Mouse (Mus musculus) mature B cell (primary cell): ENCODE measurements around the gene Cct5.

Experiments
- in situ Hi-C: fragments of 300-500 bp; cut with MboI; formaldehyde crosslinking; loops from 2 replicates; pipeline ENCODE4 v1.14.3; 2019

The Cct5 gene

GRCm38 (mm10) chr15:31565786-31566185, 35.8 kb downstream of the Cct5 start:
- in situ Hi-C loops, result no loop called here

- in situ Hi-C loops, result no loop called here
Observed at GRCm38 (mm10) chr15:31565184-31565583, 36.4 kb downstream of the Cct5 start, which contains the start of gene Cmbl. Gene Cmbl, plus strand, starts transcription at chr15:31565389.

GRCm38 (mm10) chr15:31563577-31564546, 37.7 kb downstream of the Cct5 start:
- in situ Hi-C loops, result no loop called here

DNA sequence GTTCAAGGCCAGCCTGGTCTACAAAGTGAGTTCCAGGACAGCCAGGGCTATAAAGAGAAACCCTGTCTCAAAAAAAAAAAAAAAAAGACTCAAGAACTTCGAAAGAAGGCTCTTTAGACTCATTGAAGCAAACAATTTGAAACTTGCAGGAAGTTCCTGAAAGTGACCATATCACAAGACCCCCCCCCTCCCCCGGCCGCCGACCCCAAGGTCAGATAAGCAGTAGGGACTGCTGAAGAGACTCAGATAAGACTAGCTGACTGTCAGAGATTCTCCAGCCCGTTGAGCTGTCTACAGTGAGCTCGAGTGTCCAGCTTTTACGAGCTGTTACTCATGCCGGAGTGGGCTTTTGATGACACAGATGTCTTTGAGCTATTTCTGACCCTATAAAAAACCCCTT, 38.8 kb downstream of the Cct5 start:
- in situ Hi-C loops, result no loop called here

DNA sequence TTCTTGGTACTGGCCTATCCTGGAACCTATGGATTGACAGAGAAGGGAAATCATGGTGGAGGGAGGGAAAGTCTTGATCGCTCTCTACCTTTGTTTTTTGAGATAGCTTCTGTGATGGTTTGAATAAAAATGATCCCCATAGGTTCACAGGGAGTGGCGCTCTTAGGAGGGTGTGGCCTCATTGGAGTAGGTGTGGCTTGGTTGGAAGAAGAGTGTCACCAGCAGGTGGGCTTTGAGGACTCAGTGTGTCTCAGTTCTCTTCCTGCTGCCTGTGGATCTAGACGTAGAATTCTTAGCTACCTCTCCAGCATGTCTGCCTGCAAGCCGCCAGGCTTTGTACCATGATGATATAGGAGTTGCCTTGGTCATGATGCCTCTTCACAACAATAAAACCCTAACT, 39.6 kb downstream of the Cct5 start:
- in situ Hi-C loops, result no loop called here

DNA sequence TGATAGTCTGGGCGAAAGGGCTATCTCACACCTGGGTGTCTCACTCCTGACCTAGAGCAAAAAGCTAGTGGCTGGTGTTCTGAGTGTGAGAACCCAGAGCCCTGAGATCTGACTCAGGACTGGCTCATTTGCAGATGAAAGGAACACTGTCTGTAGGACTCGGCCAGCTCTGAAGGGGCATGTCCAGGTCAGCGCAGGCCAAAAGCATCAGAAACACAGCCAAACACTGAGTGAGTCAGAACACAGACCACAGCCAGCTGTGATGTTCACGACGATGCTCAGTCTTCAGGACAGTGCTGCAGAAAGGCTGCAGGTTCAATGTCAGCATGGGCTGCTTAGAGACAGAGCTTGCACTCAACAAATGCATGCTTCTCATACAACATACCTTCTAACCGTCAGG, 40.2 kb downstream of the Cct5 start:
- in situ Hi-C loops, result no loop called here

DNA sequence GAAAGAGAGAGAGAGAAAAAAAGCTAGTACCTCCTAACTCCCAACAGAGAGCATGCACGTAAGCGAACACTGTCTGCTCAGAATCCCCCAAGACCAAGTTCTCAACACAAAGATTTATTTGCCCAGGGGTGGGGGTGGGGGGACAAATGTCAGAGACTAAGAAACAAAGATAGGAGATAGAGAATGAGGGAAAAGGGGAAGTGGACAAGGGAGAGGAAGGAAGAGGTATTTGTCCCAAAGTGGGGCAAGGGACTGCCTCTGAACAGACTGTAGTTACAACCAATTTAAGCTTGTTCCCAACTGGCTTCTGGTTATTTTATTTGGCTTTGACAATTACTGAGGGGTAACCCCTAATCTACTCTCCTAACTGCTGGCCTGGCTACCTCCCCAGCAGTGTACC, 46.7 kb downstream of the Cct5 start:
- in situ Hi-C loops, result no loop called here

GRCm38 (mm10) chr15:31550381-31550780, 51.2 kb downstream of the Cct5 start:
- in situ Hi-C loops, result no loop called here

DNA sequence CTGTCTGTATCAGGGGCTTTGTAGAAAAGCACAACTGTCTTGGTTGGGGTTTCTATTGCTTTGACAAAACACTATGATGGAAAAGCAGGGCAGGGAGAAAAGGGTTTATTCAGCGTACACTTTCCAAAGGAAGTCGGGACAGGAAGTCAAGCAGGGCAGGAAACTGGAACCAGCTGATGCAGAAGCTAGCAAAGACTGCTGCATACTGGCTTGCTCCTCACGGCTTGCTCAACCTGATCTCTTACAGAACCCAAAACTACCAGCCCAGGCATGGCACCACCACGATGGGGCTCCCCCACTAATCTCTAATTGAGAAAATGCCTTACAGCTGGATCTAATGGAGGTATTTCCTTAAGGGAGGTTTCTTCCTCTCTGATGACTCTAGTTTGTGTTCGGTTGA, 54.2 kb downstream of the Cct5 start:
- in situ Hi-C loops, result no loop called here

- in situ Hi-C loops, result no loop called here
Observed at GRCm38 (mm10) chr15:31546291-31546690, 55.3 kb downstream of the Cct5 start.

DNA sequence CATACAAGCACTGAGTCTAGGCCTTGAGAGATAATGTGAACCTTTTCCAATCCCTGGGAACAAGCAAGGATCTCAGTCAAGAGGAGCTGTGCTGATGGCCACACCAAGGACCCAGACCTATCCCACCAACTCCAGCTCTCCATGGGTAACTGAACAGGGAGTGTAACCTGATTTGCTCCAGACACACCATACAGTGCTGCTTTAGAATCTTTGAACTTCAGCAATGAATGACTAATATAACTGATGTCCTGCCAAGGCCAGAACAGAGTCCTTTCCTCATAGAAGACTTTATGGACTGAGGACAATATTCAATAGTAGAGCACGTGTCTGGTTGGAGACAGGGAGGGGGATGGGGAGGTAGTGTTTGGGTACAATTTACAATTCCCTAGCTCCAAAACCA, 56.5 kb downstream of the Cct5 start:
- in situ Hi-C loops, result no loop called here

- in situ Hi-C loops, result no loop called here
Observed at GRCm38 (mm10) chr15:31543246-31543645, 58.4 kb downstream of the Cct5 start.

GRCm38 (mm10) chr15:31542013-31542958, 59.3 kb downstream of the Cct5 start:
- in situ Hi-C loops, result no loop called here
